Mouse (Mus musculus) thymus, adult 2 months (tissue): Measurements from ENCODE around the gene Wrap53.

Experiments used
- CTCF ChIP-seq: fragments of 200-500 bp; IDR thresholded peaks from 2 replicates; pipeline ENCODE4 v1.5.1; 2012; ENCODE audit warnings: mild to moderate bottlenecking, control low read depth, low read length, moderate library complexity, borderline replicate concordance; ENCODE audit not compliant: control insufficient read depth, poor library complexity, insufficient read depth; ENCODE audit errors: extremely low read depth
- POLR2A ChIP-seq: fragments of 200-500 bp; IDR thresholded peaks from 2 replicates; pipeline ENCODE4 v1.6.1; 2012; ENCODE audit warnings: mild to moderate bottlenecking, low read length, control low read depth, moderate library complexity; ENCODE audit not compliant: control insufficient read depth, poor library complexity, insufficient read depth; ENCODE audit errors: extremely low read depth

DNA sequence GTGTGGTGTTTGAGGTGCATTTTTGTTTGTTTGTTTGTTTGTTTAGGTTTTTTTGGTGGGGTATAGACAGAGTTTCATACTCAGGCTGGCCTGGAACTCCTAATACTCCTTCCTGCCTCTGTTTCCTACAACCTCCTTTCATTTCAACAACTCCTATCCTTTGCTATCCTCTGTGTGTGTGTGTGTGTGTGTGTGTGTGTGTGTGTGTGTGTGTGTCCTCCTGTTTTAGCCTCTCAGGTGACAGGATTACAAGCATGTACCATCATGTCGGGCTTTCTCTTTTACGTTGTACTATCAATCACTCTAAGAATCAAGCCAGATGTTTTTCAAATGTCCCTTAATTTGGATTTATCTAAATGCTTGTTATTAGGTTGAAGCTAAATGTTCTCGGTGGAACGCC is 53.4 kb downstream of the Wrap53 start:
- TF ChIP-seq CTCF (no peak), POLR2A (no peak)
